28 mouse cellular contexts compared by ENCODE assay signal in the genomic region with DNA sequence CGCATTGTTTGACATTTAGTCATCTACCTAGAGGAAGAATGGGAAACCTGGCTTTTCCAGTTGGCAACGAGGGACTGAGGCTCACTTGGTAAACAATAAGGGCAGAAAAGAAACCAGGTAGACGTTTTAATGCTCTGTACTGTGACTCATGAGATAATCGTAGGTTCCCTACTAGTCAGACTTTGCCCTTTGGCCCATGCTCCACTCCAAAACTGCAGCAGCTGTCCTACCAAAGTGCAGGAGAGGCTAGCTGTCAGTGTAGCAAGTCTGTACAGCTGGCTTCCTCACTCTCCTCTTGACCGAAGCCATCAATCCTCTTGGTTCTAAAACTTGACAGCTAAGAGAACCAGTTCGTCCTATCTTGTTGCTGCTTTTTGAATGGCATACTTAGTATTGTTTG.
A peak's percentile ranks its signal among the peaks of the same experiment; 100 is the strongest.
DNase-seq lines count a peak whose midpoint lies in the region; ATAC-seq and TF ChIP-seq lines count a peak whose summit lies in the region.
"Had no signal": no experiment of that assay in that cellular context is flagged by ENCODE, and none has a peak within 500 bp of the region (broad histone marks: within the 10 kb centered on the region; RNA-seq: fewer than 3 reads in every experiment).

No protein-coding gene starts in this region.

- peak overlapping the region; percentile 29; the same call in 1 of the 2 replicates for H3K27ac ChIP-seq in liver, postnatal 0 days (ENCODE audit: low read depth)
- H3K27ac ChIP-seq: embryonic facial prominence, embryonic 10.5 days; embryonic facial prominence, embryonic 15.5 days; forebrain, embryonic 12.5 days; hindbrain, embryonic 14.5 days; left cerebral cortex, adult 2 months; limb, embryonic 12.5 days; liver, embryonic 14.5 days; lung, embryonic 15.5 days; midbrain, embryonic 10.5 days; midbrain, embryonic 15.5 days; neural tube, embryonic 13.5 days had no signal

- H3K4me2 ChIP-seq in liver, postnatal 0 days (ENCODE audit: low read depth, low read length): 0 out of 2 replicates have a peak overlapping the region, but pooled peaks have one; percentile 13
- H3K4me2 ChIP-seq: embryonic facial prominence, embryonic 15.5 days; forebrain, embryonic 12.5 days; heart, embryonic 11.5 days; hindbrain, embryonic 14.5 days; limb, embryonic 12.5 days; lung, embryonic 15.5 days; midbrain, embryonic 15.5 days; neural tube, embryonic 13.5 days had no signal

- intact Hi-C loops in heart, postnatal 14 days (cut with DNase I): no loop called here

- no peaks in the 10 kb centered on the region for H3K36me3 ChIP-seq in liver, postnatal 0 days (replicated peaks; ENCODE audit: insufficient read depth, low read length)
- H3K36me3 ChIP-seq: embryonic facial prominence, embryonic 10.5 days; embryonic facial prominence, embryonic 15.5 days; forebrain, embryonic 12.5 days; G1E; limb, embryonic 12.5 days; lung, embryonic 15.5 days; midbrain, embryonic 10.5 days; midbrain, embryonic 15.5 days; neural tube, embryonic 13.5 days had no signal

- TF ChIP-seq CTCF in liver, postnatal 0 days (IDR thresholded peaks at IDR 0.05; ENCODE audit: low read depth): no peak

- 58% methylated on average over 6 of the region's 6 CpGs for WGBS in liver, postnatal 0 days (ENCODE audit: insufficient replicate concordance)

- no peak for TF ChIP-seq EP300 in liver, postnatal 0 days (IDR thresholded peaks at IDR 0.05; ENCODE audit: low read depth)

- peak; percentile 84 for ATAC-seq in liver, postnatal 0 days
- ATAC-seq: forebrain, postnatal 0 days; midbrain, embryonic 15.5 days had no signal

- H3K27me3 ChIP-seq in liver, postnatal 0 days (ENCODE audit: insufficient read depth, low read length): no peaks in the 10 kb centered on the region
- H3K27me3 ChIP-seq: embryonic facial prominence, embryonic 15.5 days; forebrain, embryonic 12.5 days; limb, embryonic 12.5 days; lung, embryonic 15.5 days; midbrain, embryonic 15.5 days; neural tube, embryonic 13.5 days had no signal

- H3K4me1 ChIP-seq in liver, postnatal 0 days (ENCODE audit: insufficient read depth): 0 out of 2 replicates have a peak, but pooled peaks cover 2% of the 10 kb centered on the region
- H3K4me1 ChIP-seq: forebrain, embryonic 12.5 days; midbrain, embryonic 10.5 days; midbrain, embryonic 15.5 days had no signal

- DNase-seq in heart, adult 11 months: peak; percentile 76
- no peak for DNase-seq in heart, postnatal 14 days
- DNase-seq in kidney, adult 8-10 months: peak; percentile 66 to 67
- DNase-seq in kidney, postnatal 10 days: no peak
- no peak for DNase-seq in liver, postnatal 0 days
- DNase-seq in liver: no peak
- peak; percentile 55 for DNase-seq in yolk sac, embryonic 10.5 days (ENCODE audit: low spot score)
- no peak for DNase-seq in retina, embryonic 14.5 days (ENCODE audit: low spot score)
- DNase-seq: adrenal gland, postnatal 10 days; cerebellum, adult 8-10 months; cerebellum, postnatal 25 days; forebrain, postnatal 0 days; gastrocnemius, postnatal 10 days; heart, postnatal 4 days; layer of hippocampus, adult 9-11 months had no signal

- H3K9ac ChIP-seq in liver, postnatal 0 days (replicated peaks): no peak overlapping the region
- H3K9ac ChIP-seq: embryonic facial prominence, embryonic 15.5 days; forebrain, embryonic 12.5 days; forebrain, postnatal 0 days; hindbrain, embryonic 14.5 days; limb, embryonic 12.5 days; liver, embryonic 14.5 days; lung, embryonic 15.5 days; midbrain, embryonic 15.5 days; neural tube, embryonic 13.5 days had no signal

- H3K9me3 ChIP-seq in liver, postnatal 0 days (ENCODE audit: low read length): no peaks in the 10 kb centered on the region
- H3K9me3 ChIP-seq: embryonic facial prominence, embryonic 15.5 days; forebrain, embryonic 12.5 days; G1E; lung, embryonic 15.5 days; midbrain, embryonic 10.5 days; midbrain, embryonic 15.5 days; neural tube, embryonic 13.5 days had no signal

- H3K4me3 ChIP-seq in liver, postnatal 0 days (ENCODE audit: low read depth, low read length): no peak overlapping the region
- H3K4me3 ChIP-seq: embryonic facial prominence, embryonic 10.5 days; embryonic facial prominence, embryonic 15.5 days; forebrain, embryonic 12.5 days; left cerebral cortex, adult 2 months; limb, embryonic 12.5 days; lung, embryonic 15.5 days; midbrain, embryonic 10.5 days; midbrain, embryonic 15.5 days; neural tube, embryonic 13.5 days had no signal

Comparison
In these comparisons a context has a peak if more than half of its experiments do, and no peak if none do; other contexts are left out.
1. DNase-seq: peak in heart, adult 11 months (single experiment), kidney, adult 8-10 months (2 of 2) and yolk sac, embryonic 10.5 days (single experiment); none in heart, postnatal 14 days (0 of 2), kidney, postnatal 10 days (single experiment), liver, postnatal 0 days (single experiment), liver (single experiment) and retina, embryonic 14.5 days (single experiment).